11 mouse cellular contexts compared by ENCODE assay signal in the genomic region with DNA sequence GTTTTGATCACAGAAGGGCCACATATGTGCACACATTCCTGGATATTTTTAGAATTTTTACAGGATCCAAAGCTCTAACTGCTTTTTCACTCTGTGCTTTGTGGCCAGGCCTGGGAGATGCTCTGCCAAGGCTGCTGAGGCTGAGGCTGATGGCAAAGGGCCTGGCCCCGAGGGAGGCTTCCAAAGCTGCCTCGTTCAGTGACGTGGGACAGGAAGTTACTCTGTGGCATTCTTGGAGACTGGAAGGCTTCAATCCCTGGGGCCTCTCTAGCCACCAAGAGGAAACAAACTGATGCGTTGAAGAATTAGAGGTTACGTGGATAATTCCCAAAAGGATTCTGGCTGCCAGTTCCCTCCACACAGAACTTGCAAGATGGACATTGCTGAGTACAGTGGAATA.
DNase-seq lines count a peak whose midpoint lies in the region; ATAC-seq and TF ChIP-seq lines count a peak whose summit lies in the region.
"Had no signal": no experiment of that assay in that cellular context is flagged by ENCODE, and none has a peak within 500 bp of the region (broad histone marks: within the 10 kb centered on the region; RNA-seq: fewer than 3 reads in every experiment).

No protein-coding gene starts in this region.

- DNase-seq in kidney, adult 11 months = peak; percentile 36
- DNase-seq in cerebellum, adult 9-11 months = peak; percentile 42
- peak; percentile 56 for DNase-seq in heart, embryonic 10.5 days (ENCODE audit: low spot score)
- peak; percentile 62 for DNase-seq in lung, postnatal 10 days
- DNase-seq in midbrain, postnatal 0 days (ENCODE audit: low spot score) = no peak
- no peak for DNase-seq in right cerebral cortex, adult 18-20 months
- DNase-seq: layer of hippocampus, adult 9-11 months; thymus, postnatal 36 days had no signal

- H3K27me3 ChIP-seq in kidney, embryonic 16.5 days (ENCODE audit: insufficient read depth, low read length) = no peaks in the 10 kb centered on the region
- no peaks in the 10 kb centered on the region for H3K27me3 ChIP-seq in heart, embryonic 10.5 days (ENCODE audit: insufficient read depth, poor library complexity, severe bottlenecking)
- H3K27me3 ChIP-seq in midbrain, postnatal 0 days (ENCODE audit: insufficient read depth, low read length) = no peaks in the 10 kb centered on the region
- H3K27me3 ChIP-seq in midbrain, embryonic 16.5 days (ENCODE audit: control insufficient read depth, insufficient read depth, low read depth, low read length) = no peaks in the 10 kb centered on the region

- H3K36me3 ChIP-seq in kidney, embryonic 16.5 days (ENCODE audit: insufficient read depth, low read length) = no peaks in the 10 kb centered on the region
- H3K36me3 ChIP-seq in heart, embryonic 10.5 days = no peaks in the 10 kb centered on the region
- H3K36me3 ChIP-seq in midbrain, postnatal 0 days (ENCODE audit: insufficient read depth, low read length) = no peaks in the 10 kb centered on the region
- H3K36me3 ChIP-seq in midbrain, embryonic 16.5 days (ENCODE audit: control insufficient read depth, insufficient read depth, low read length) = no peaks in the 10 kb centered on the region

- no peaks in the 10 kb centered on the region for H3K4me1 ChIP-seq in kidney, embryonic 16.5 days (ENCODE audit: insufficient read depth, low read length)
- H3K4me1 ChIP-seq in heart, embryonic 10.5 days = no peaks in the 10 kb centered on the region
- no peaks in the 10 kb centered on the region for H3K4me1 ChIP-seq in midbrain, postnatal 0 days (ENCODE audit: insufficient read depth, low read length)
- no peaks in the 10 kb centered on the region for H3K4me1 ChIP-seq in midbrain, embryonic 16.5 days (ENCODE audit: control insufficient read depth, insufficient read depth, low read length)

- WGBS in kidney, embryonic 16.5 days = 45% methylated on average over 5 of the region's 5 CpGs
- WGBS in heart, embryonic 10.5 days = 52% methylated on average over 5 of the region's 5 CpGs
- 65% methylated on average over 5 of the region's 5 CpGs for WGBS in midbrain, postnatal 0 days
- WGBS in midbrain, embryonic 16.5 days = 71% methylated on average over 5 of the region's 5 CpGs

- no peak for ATAC-seq in kidney, embryonic 16.5 days (ENCODE audit: low FRiP score, low TSS enrichment)
- ATAC-seq in midbrain, postnatal 0 days (ENCODE audit: low FRiP score) = no peak
- ATAC-seq in midbrain, embryonic 16.5 days = no peak

- H3K27ac ChIP-seq in kidney, embryonic 16.5 days (ENCODE audit: low read length) = no peak overlapping the region
- no peak overlapping the region for H3K27ac ChIP-seq in heart, embryonic 10.5 days
- H3K27ac ChIP-seq in midbrain, postnatal 0 days (ENCODE audit: low read depth, low read length) = no peak overlapping the region
- H3K27ac ChIP-seq in midbrain, embryonic 16.5 days (ENCODE audit: low read length) = no peak overlapping the region

- TF ChIP-seq CTCF in midbrain, postnatal 0 days (IDR thresholded peaks at IDR 0.05) = no peak

- no peak overlapping the region for H3K4me3 ChIP-seq in kidney, embryonic 16.5 days (ENCODE audit: low read length)
- no peak overlapping the region for H3K4me3 ChIP-seq in heart, embryonic 10.5 days
- H3K4me3 ChIP-seq in midbrain, postnatal 0 days (ENCODE audit: low read depth, low read length) = no peak overlapping the region
- H3K4me3 ChIP-seq in midbrain, embryonic 16.5 days (ENCODE audit: low read depth, low read length) = no peak overlapping the region

- no peak overlapping the region for H3K9ac ChIP-seq in kidney, embryonic 16.5 days (replicated peaks; ENCODE audit: low read length)
- H3K9ac ChIP-seq in midbrain, postnatal 0 days (replicated peaks; ENCODE audit: low read length, poor library complexity, severe bottlenecking) = no peak overlapping the region
- no peak overlapping the region for H3K9ac ChIP-seq in midbrain, embryonic 16.5 days (ENCODE audit: low read depth, low read length)

- no peak overlapping the region for H3K4me2 ChIP-seq in kidney, embryonic 16.5 days (replicated peaks; ENCODE audit: low read depth, low read length)
- H3K4me2 ChIP-seq in midbrain, postnatal 0 days (ENCODE audit: low read depth, low read length, poor library complexity, severe bottlenecking) = no peak overlapping the region
- no peak overlapping the region for H3K4me2 ChIP-seq in midbrain, embryonic 16.5 days (ENCODE audit: low read length)
- H3K4me2 ChIP-seq: liver, embryonic 11.5 days had no signal

- H3K9me3 ChIP-seq in kidney, embryonic 16.5 days (ENCODE audit: low read length) = no peaks in the 10 kb centered on the region
- no peaks in the 10 kb centered on the region for H3K9me3 ChIP-seq in heart, embryonic 10.5 days
- no peaks in the 10 kb centered on the region for H3K9me3 ChIP-seq in midbrain, postnatal 0 days (ENCODE audit: low read length)
- no peaks in the 10 kb centered on the region for H3K9me3 ChIP-seq in midbrain, embryonic 16.5 days (replicated peaks; ENCODE audit: control insufficient read depth, low read length, poor library complexity, severe bottlenecking)

Comparison
In these comparisons a context has a peak if more than half of its experiments do, and no peak if none do; other contexts are left out.
1. DNase-seq: peak in kidney, adult 11 months (single experiment), cerebellum, adult 9-11 months (single experiment), heart, embryonic 10.5 days (single experiment) and lung, postnatal 10 days (single experiment); none in midbrain, postnatal 0 days (single experiment) and right cerebral cortex, adult 18-20 months (single experiment).